Mouse (Mus musculus) hindbrain, embryonic 15.5 days (tissue): ENCODE results near the gene Tmed1. TPM values are rescaled to one million over a fixed set of nuclear protein-coding genes. Genes with fewer than 3 reads are reported as not detected.
A peak's percentile ranks its signal among the peaks of the same experiment; 100 is the strongest.
"Not testable (repeated sequence)": the region's sequence is repeated elsewhere in the genome, so short reads cannot be mapped to it uniquely, and the experiment has no call there.

Experiments used
- ATAC-seq: fragments of 200-750 bp; cut with Nextera tagmentation; 2 replicates; pipeline ENCODE4 v1.8.0; 2017; ENCODE audit warnings: low read depth, moderate number of reproducible peaks, moderate TSS enrichment; ENCODE audit not compliant: low FRiP score
- H3K27ac ChIP-seq: fragments of 300-500 bp; sonication (generic); replicated peaks from 2 replicates; pipeline ENCODE4 v1.5.1; 2015; ENCODE audit warnings: mild to moderate bottlenecking, inconsistent platforms
- H3K27me3 ChIP-seq: fragments of 300-500 bp; sonication (generic); 2 replicates; pipeline ENCODE4 v1.6.1; 2015; ENCODE audit warnings: control low read depth, inconsistent platforms
- H3K36me3 ChIP-seq: fragments of 300-500 bp; sonication (generic); 2 replicates; pipeline ENCODE4 v1.6.1; 2015; ENCODE audit warnings: control low read depth, inconsistent platforms
- H3K4me1 ChIP-seq: fragments of 300-500 bp; sonication (generic); replicated peaks from 2 replicates; pipeline ENCODE4 v1.6.1; 2015; ENCODE audit warnings: control low read depth, inconsistent platforms
- H3K4me2 ChIP-seq: fragments of 300-500 bp; sonication (generic); 2 replicates; pipeline ENCODE4 v1.6.1; 2015; ENCODE audit warnings: moderate library complexity, mild to moderate bottlenecking, inconsistent platforms
- H3K4me3 ChIP-seq: fragments of 300-500 bp; sonication (generic); 2 replicates; pipeline ENCODE4 v1.5.1; 2015; ENCODE audit warnings: mild to moderate bottlenecking, inconsistent platforms
- H3K9ac ChIP-seq: fragments of 300-500 bp; sonication (generic); 2 replicates; pipeline ENCODE4 v1.6.1; 2015; ENCODE audit warnings: inconsistent platforms
- H3K9me3 ChIP-seq: fragments of 300-500 bp; sonication (generic); 2 replicates; pipeline ENCODE4 v1.6.1; 2016; ENCODE audit warnings: control low read depth, inconsistent platforms
- WGBS: fragments of 180-500 bp; shearing (Covaris S2); methylation state at CpG from one replicate; pipeline ENCODE4 v1.1.7; 2015; 5-methylcytosine and 5-hydroxymethylcytosine counted together
- polyA plus RNA-seq: library from polyadenylated mRNA; unstranded; fragments of >200 nt; fragmentation: Nextera tagmentation; extraction: Ambion mirVana; gene quantifications from 2 replicates; pipeline ENCODE4 v1.2.1, GENCODE M21; 2015

Gene Tmed1
- polyA plus RNA-seq, 1 experiment from 2014 or later: 58.7 TPM

- under 1% methylated on average over 64 of the region's 67 CpGs for WGBS
- Histone ChIP-seq H3K4me2 (peak overlapping the region; percentile 61), H3K9me3 (no peaks in the 10 kb centered on the region), H3K4me1 (peaks cover 24% of the 10 kb centered on the region), H3K27me3 (no peaks in the 10 kb centered on the region), H3K9ac (peak overlapping the region; percentile 95), H3K27ac (peak overlapping the region; percentile 99), H3K4me3 (peak overlapping the region; percentile 87), H3K36me3 (no peaks in the 10 kb centered on the region; the same call in 1 of the 2 replicates)
- ATAC-seq: peak; percentile 95
Measured at GRCm38 (mm10) chr9:21545916-21546788, 36.1 kb upstream of the Tmed1 start.

- ATAC-seq: peak; percentile 50
- Histone ChIP-seq H3K4me3 (peak overlapping the region; percentile 87), H3K36me3 (no peaks in the 10 kb centered on the region; the same call in 1 of the 2 replicates), H3K27me3 (no peaks in the 10 kb centered on the region), H3K9ac (peak overlapping the region; percentile 52), H3K4me1 (peaks cover 24% of the 10 kb centered on the region), H3K4me2 (peak overlapping the region; percentile 61), H3K9me3 (no peaks in the 10 kb centered on the region), H3K27ac (peak overlapping the region; percentile 99)
- 4% methylated on average over 9 of the region's 9 CpGs for WGBS
Measured at GRCm38 (mm10) chr9:21545351-21545915, 35.4 kb upstream of the Tmed1 start.

DNA sequence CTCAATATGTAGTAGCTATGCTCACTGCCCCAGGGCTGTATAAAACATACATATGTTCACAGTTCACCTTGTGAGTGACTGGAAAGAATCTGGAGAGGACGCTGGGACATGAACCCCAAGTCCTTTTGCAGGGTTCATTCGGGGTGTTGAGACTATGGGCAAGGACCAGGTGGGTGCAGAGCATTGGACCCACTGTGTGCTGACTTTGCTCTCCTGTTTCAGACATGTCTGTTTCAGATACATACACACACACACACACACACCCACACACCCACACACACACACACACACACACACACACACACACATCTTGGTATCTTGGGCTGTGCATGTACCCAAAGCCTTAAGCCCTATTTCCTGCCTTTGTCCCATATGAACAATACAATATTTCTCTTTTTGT, 31.9 kb upstream of the Tmed1 start:
- not testable (repeated sequence) for ATAC-seq, H3K9ac ChIP-seq, H3K27me3 ChIP-seq, H3K9me3 ChIP-seq, H3K36me3 ChIP-seq, H3K27ac ChIP-seq, H3K4me2 ChIP-seq, H3K4me3 ChIP-seq, H3K4me1 ChIP-seq
- 94% methylated on average over 2 of the region's 2 CpGs for WGBS

- 75% methylated on average over 7 of the region's 7 CpGs for WGBS
- Histone ChIP-seq H3K27me3 (no peaks in the 10 kb centered on the region), H3K9me3 (no peaks in the 10 kb centered on the region), H3K27ac (no peak overlapping the region), H3K9ac (no peak overlapping the region), H3K4me2 (no peak overlapping the region), H3K4me1 (peaks cover 2% of the 10 kb centered on the region; the same call in 1 of the 2 replicates), H3K36me3 (no peaks in the 10 kb centered on the region), H3K4me3 (no peak overlapping the region)
- no peak for ATAC-seq
Measured at GRCm38 (mm10) chr9:21539981-21540753, 30.1 kb upstream of the Tmed1 start.

- Histone ChIP-seq H3K27ac (no peak overlapping the region), H3K9me3 (no peaks in the 10 kb centered on the region), H3K36me3 (no peaks in the 10 kb centered on the region), H3K4me1 (no peaks in the 10 kb centered on the region), H3K4me2 (no peak overlapping the region), H3K4me3 (no peak overlapping the region), H3K9ac (no peak overlapping the region), H3K27me3 (no peaks in the 10 kb centered on the region)
- 75% methylated on average over 4 of the region's 4 CpGs for WGBS
- ATAC-seq: no peak
Measured at GRCm38 (mm10) chr9:21537009-21537408, 27.0 kb upstream of the Tmed1 start.

DNA sequence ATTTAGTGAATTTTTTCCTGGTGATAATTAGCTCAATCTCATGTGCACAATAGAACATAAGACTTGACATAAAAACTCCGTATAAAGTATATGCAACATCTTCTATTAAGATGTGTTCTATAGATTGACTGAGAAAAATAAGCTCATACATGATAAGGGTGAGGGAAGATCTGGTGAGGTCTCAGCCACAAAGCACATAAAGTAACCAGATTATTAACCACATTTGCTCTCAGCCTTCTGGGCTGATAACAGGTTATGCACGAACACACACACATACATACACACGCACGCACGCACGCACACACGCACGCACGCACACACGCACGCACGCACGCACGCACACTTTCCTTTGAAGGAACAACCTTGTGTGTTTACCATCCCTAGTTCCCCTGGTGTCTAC, 26.4 kb upstream of the Tmed1 start:
- H3K4me2 ChIP-seq: no peak overlapping the region
- no peaks in the 10 kb centered on the region for H3K4me1 ChIP-seq
- no peaks in the 10 kb centered on the region for H3K36me3 ChIP-seq
- H3K9me3 ChIP-seq: no peaks in the 10 kb centered on the region
- no peaks in the 10 kb centered on the region for H3K27me3 ChIP-seq
- no peak for ATAC-seq
- H3K9ac ChIP-seq: no peak overlapping the region
- H3K27ac ChIP-seq: no peak overlapping the region
- no peak overlapping the region for H3K4me3 ChIP-seq
- WGBS: 94% methylated on average over 14 of the region's 14 CpGs

DNA sequence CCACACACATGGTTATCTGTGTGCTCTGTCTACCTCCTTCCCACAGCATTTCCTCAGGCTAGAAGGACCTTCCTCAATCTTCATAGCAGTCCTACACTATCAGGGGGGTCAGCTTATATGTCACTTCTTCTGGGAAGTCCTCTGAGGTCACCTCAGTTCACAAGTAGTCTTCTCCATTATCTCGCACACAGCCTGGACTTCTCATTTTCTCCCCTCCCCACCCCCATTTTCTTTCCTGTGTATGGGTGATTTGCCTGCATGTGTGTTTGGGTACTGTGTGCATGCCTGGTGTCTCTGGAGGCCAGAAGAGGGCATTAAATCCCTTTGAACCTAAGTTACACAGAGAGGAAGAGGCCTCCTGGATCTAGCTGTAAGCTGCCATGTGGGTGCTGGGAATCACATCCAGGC, 17.9 kb upstream of the Tmed1 start:
- Histone ChIP-seq H3K4me3 (no peak overlapping the region), H3K36me3 (no peaks in the 10 kb centered on the region), H3K4me1 (no peaks in the 10 kb centered on the region), H3K9me3 (no peaks in the 10 kb centered on the region), H3K27me3 (no peaks in the 10 kb centered on the region), H3K4me2 (no peak overlapping the region), H3K9ac (no peak overlapping the region), H3K27ac (no peak overlapping the region)
- 92% methylated on average over 1 of the region's 1 CpGs for WGBS
- no peak for ATAC-seq

- H3K4me2 ChIP-seq: no peak overlapping the region
- no peaks in the 10 kb centered on the region for H3K36me3 ChIP-seq
- H3K4me1 ChIP-seq: no peaks in the 10 kb centered on the region
- no peaks in the 10 kb centered on the region for H3K9me3 ChIP-seq
- no peak overlapping the region for H3K4me3 ChIP-seq
- no peak overlapping the region for H3K27ac ChIP-seq
- WGBS: 88% methylated on average over 2 of the region's 2 CpGs
- no peaks in the 10 kb centered on the region for H3K27me3 ChIP-seq
- no peak for ATAC-seq
- H3K9ac ChIP-seq: no peak overlapping the region
Measured at GRCm38 (mm10) chr9:21527100-21527801, 17.2 kb upstream of the Tmed1 start.

- ATAC-seq: no peak
- H3K9ac ChIP-seq: no peak overlapping the region
- no peaks in the 10 kb centered on the region for H3K9me3 ChIP-seq
- no peaks in the 10 kb centered on the region for H3K36me3 ChIP-seq
- no peaks in the 10 kb centered on the region for H3K4me1 ChIP-seq
- H3K4me3 ChIP-seq: no peak overlapping the region
- 74% methylated on average over 3 of the region's 3 CpGs for WGBS
- no peaks in the 10 kb centered on the region for H3K27me3 ChIP-seq
- no peak overlapping the region for H3K27ac ChIP-seq
- no peak overlapping the region for H3K4me2 ChIP-seq
Measured at GRCm38 (mm10) chr9:21526634-21526944, 16.5 kb upstream of the Tmed1 start.

- Histone ChIP-seq H3K27me3 (no peaks in the 10 kb centered on the region), H3K36me3 (no peaks in the 10 kb centered on the region), H3K4me1 (no peaks in the 10 kb centered on the region), H3K9me3 (no peaks in the 10 kb centered on the region), H3K4me2 (no peak within 1 kb of the TSS), H3K4me3 (no peak within 1 kb of the TSS), H3K27ac (no peak within 1 kb of the TSS), H3K9ac (no peak within 1 kb of the TSS)
- ATAC-seq: no peak
- WGBS: 72% methylated on average over 14 of the region's 14 CpGs
Measured at GRCm38 (mm10) chr9:21525937-21526633, 16.0 kb upstream of the Tmed1 start, which contains the start of gene AB124611. Gene AB124611 (plus strand): TSS chr9:21526176.

GRCm38 (mm10) chr9:21525142-21525936, 15.3 kb upstream of the Tmed1 start:
- no peak for ATAC-seq
- H3K4me2 ChIP-seq: no peak overlapping the region
- H3K9ac ChIP-seq: no peak overlapping the region
- no peak overlapping the region for H3K27ac ChIP-seq
- 83% methylated on average over 7 of the region's 7 CpGs for WGBS
- no peaks in the 10 kb centered on the region for H3K4me1 ChIP-seq
- H3K36me3 ChIP-seq: no peaks in the 10 kb centered on the region
- H3K27me3 ChIP-seq: no peaks in the 10 kb centered on the region
- H3K9me3 ChIP-seq: no peaks in the 10 kb centered on the region
- no peak overlapping the region for H3K4me3 ChIP-seq
